Mouse (Mus musculus) brain, embryonic 14.5 days (tissue): Measurements from ENCODE around the gene Rsph1. TPM values are rescaled to one million over a fixed set of nuclear protein-coding genes. Genes with fewer than 3 reads are reported as not detected.

ENCODE experiments used
- DNase-seq: peaks from one replicate; pipeline ENCODE4 v3.0.0-alpha.2; 2011; ENCODE audit warnings: low read depth
- CTCF ChIP-seq: fragments of 200-500 bp; IDR thresholded peaks from 2 replicates; pipeline ENCODE4 v1.5.1; 2012; ENCODE audit warnings: inconsistent platforms, mild to moderate bottlenecking, moderate library complexity, borderline replicate concordance; ENCODE audit not compliant: insufficient read depth, insufficient read length; ENCODE audit errors: extremely low read depth
- POLR2A ChIP-seq: fragments of 200-500 bp; IDR thresholded peaks from 2 replicates; pipeline ENCODE4 v1.6.1; 2012; ENCODE audit warnings: mild to moderate bottlenecking, inconsistent platforms, borderline replicate concordance; ENCODE audit not compliant: poor library complexity, insufficient read depth, insufficient read length, severe bottlenecking; ENCODE audit errors: extremely low read depth
- polyA plus RNA-seq: library from polyadenylated mRNA; depleted of rRNA; stranded (reverse); fragments of >200 nt; gene quantifications from 2 replicates; pipeline ENCODE4 v1.2.3, GENCODE M21; 2012; rRNA removed

The Rsph1 gene
- polyA plus RNA-seq, 1 experiment: 3.3 TPM

GRCm38 (mm10) chr17:31210299-31210698 is 66.9 kb downstream of the Rsph1 start:
- DNase-seq: no peak
- TF ChIP-seq POLR2A: no peak

GRCm38 (mm10) chr17:31209376-31209930 is 67.7 kb downstream of the Rsph1 start:
- no peak for DNase-seq
- no peak for TF ChIP-seq CTCF
- no peak for TF ChIP-seq POLR2A

- TF ChIP-seq POLR2A (no peak), CTCF (no peak)
- DNase-seq: no peak
Measured at GRCm38 (mm10) chr17:31208654-31209053, 68.5 kb downstream of the Rsph1 start.

GRCm38 (mm10) chr17:31207771-31208334 is 69.3 kb downstream of the Rsph1 start, which contains the start of gene Ubash3a:
Ubash3a (plus strand) TSS chr17:31207873.
- DNase-seq: no peak
- TF ChIP-seq CTCF (no peak), POLR2A (no peak)

Other genes with a start within 250 kb of the Rsph1 start
- 8.7 and 12.8 TPM in 2 replicates for gene Abcg1, start 219.7 kb downstream of the Rsph1 start, polyA plus RNA-seq
- 0.97 and 1.1 TPM in 2 replicates for gene Tff3, start 147.7 kb downstream of the Rsph1 start, polyA plus RNA-seq
- gene Tff2, start 133.1 kb downstream of the Rsph1 start, polyA plus RNA-seq: not detected in 2 replicates
- gene Tff1, start 112.1 kb downstream of the Rsph1 start, polyA plus RNA-seq: not detected in 2 replicates
- not detected in 2 replicates for gene Tmprss3, start 78.4 kb downstream of the Rsph1 start, polyA plus RNA-seq
- 0.03 TPM in 1 of 2 replicates, not detected in the other for gene Ubash3a, start 69.5 kb downstream of the Rsph1 start, polyA plus RNA-seq
- gene Slc37a1, start 9.4 kb upstream of the Rsph1 start, polyA plus RNA-seq: 19.7 and 21.3 TPM in 2 replicates
- 60.9 and 112 TPM in 2 replicates for gene Pde9a, start 108.8 kb upstream of the Rsph1 start, polyA plus RNA-seq
- gene Wdr4, start 242.6 kb upstream of the Rsph1 start, polyA plus RNA-seq: 40.9 and 50.4 TPM in 2 replicates
- gene Ndufv3, start 242.7 kb upstream of the Rsph1 start, polyA plus RNA-seq: 150 and 186 TPM in 2 replicates